Mouse (Mus musculus) B cell, adult 2 months (primary cell): ENCODE data around the gene Atxn1.

ENCODE experiments used
- DNase-seq, 2 experiments: peaks; one replicate each; pipeline ENCODE4 v3.0.0; 2022

The Atxn1 gene

DNA sequence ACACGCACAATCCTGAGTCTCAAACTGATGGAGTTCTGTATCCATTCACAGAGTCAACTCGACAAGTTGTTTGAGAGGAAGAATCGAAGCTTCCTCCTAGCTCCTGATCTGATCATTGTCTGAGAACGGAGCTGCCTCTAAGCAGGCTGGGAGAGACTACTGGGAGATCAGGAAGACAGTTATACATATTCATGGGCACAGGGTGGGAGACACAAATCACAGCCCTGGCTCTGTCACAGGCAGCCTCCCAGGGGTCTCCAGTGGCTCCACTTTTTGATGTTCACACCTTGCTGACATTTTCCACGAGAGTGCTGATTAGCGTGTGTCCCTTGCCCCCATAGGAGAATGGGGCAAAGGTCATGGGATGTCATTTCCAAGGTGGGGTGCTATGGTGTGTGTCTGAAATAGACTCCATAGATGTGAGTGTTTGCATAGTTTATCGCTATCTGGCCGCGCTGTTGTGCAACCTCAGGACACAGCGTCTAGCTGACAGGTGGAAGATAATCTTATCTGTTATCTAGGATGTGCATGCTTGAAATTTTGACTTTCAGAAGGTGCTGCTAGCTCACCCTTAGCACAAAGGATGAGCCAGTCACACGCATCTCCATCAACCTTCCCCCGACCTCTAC is 105.6 kb downstream of the Atxn1 start:
- DNase-seq = no peak

DNA sequence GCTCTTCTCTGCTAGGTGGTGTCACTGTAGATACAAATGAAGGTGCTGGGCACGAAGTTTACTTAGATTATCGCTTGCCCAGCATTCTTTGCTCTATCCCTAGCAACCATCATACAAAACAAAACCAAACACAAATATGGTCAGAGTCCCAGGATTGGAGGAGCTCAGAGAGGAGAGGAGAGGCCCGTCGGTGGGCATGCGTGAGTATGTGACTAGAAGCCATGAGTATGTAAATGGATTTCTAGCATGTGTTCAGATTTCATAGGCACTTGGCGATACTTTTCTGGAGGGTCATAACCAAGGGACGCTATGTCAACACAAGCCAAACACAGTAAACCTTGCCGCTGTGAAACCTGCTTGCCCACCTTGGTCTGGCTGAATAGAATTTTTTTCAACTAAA is 107.4 kb downstream of the Atxn1 start:
- no peak for DNase-seq

DNA sequence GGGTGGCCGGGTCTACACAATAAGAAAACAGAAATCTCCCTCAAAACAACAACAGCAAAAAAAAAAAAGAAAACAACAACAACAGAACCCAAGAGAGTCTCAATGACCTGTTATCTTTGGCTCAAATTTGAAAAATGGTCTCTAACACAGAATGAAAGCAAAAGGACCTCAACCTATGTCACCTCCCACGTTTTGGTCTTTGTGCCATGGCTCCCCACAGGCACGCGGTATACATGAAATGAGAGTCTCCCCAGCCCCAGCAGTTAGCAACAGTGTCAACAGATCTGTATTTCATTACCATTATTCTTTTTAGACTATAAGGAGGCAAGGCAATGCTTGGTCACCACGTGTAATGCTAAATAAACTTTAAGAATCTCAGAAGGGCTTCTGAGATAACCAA is 110.3 kb downstream of the Atxn1 start:
- DNase-seq = no peak

DNA sequence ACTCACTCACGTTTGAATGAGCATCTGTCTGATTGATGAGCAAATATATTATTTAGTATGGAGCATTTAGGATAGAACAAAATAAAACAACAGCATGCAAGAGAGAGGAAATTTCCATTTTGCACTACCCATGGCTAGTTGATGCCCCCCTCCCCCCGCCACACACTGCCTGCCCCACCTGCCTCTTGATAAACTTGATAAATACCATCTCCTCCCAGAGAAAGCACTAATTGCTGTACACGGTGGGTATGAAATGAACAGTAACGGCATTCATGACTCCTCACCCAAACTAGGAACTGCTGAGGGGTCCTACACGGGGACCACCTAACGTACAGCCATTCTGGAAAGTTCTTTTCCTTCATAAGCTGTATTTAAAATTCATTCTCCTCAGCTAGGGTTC is 111.1 kb downstream of the Atxn1 start:
- DNase-seq = no peak

DNA sequence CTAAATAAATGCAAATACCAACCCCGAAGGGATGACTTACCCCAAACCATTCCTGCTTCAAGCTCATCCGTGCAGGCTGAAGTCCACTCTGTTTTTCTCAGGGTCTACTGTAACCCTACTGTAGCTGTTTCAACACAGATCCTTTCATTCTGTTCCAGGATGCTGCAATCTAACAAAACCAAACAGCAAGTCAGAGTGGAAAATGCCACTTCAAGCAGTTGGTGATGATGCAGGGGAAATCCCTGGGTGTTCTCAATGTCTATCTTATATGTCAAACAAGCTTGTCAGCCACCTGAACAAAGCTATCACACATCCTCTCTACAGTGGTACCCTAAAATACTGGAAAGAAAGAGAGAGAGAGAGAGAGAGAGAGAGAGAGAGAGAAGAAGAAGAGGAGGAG is 112.5 kb downstream of the Atxn1 start:
- no peak for DNase-seq

DNA sequence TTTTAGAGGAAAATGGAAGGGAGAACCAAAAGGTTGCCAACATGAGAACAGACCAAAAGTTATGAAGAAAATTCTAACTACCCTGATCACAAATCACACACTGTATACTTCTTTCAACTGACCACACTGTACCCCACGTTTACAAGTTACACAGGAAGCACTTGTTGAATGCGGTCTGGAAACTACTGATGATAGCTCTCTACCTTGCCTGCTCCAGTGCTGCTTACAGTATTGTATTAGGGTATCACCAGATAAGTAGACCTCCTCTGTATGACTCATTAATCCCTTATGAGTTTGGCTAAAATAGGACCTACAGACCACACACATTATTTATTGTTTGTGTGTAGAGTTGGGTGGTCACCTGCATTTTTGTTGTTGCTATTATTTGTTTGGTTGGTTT is 113.1 kb downstream of the Atxn1 start:
- no peak for DNase-seq

DNA sequence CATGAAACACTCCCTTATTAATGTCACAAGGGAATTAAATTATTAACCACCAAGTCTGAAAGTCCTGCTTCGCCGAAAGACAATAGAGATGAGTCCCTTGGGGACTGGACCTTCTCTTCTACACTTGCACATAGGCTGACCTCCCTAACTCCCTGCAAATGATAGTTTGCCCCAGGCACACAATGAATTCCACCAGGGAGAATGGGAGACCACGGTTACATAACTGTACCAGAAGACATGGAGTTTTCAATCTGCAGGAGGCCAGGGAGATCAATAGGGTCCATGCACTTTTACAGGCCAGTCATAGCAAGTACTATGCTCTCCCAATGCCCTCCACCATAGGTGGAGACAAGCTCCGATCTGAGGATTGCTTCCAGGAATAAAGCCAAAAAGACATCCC is 113.7 kb downstream of the Atxn1 start:
- DNase-seq = no peak

DNA sequence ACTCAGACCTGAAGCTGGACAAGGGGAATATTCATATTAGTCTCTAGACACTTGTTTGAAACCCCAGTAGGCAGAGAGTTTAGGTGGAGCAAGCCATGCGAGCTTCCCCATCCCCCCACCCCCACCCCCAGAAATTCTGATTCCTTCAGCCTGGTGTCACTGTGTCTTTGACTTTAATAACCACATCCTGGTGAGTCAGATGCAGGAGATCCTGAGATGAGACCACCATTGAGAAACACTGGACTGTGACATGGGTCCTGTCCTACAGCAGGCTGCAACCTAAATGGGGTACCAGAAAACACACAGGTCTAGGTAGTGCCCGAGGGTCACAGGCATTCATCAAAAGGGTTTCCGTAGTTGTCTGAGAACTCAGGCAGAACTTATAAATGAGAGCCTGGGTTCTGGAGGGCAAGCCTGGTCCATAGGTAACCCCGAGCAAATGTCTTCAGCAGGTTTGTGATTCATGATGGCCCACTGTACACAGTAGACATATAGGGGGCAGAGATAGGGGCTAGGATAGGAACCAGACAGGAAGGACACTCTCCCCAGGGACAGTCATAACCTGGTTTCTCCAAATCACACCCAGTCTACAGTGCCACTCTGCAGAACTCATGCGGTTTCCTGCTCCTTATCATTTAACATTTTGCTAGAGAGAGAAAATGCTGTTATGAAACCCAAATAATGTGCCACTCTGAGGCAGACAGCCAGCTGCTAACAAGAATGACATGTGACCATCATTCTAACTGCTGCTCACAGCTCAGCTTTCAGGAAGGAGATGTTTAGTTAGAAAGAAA is 114.4 kb downstream of the Atxn1 start:
- DNase-seq = peak; percentile 12 to 15

DNA sequence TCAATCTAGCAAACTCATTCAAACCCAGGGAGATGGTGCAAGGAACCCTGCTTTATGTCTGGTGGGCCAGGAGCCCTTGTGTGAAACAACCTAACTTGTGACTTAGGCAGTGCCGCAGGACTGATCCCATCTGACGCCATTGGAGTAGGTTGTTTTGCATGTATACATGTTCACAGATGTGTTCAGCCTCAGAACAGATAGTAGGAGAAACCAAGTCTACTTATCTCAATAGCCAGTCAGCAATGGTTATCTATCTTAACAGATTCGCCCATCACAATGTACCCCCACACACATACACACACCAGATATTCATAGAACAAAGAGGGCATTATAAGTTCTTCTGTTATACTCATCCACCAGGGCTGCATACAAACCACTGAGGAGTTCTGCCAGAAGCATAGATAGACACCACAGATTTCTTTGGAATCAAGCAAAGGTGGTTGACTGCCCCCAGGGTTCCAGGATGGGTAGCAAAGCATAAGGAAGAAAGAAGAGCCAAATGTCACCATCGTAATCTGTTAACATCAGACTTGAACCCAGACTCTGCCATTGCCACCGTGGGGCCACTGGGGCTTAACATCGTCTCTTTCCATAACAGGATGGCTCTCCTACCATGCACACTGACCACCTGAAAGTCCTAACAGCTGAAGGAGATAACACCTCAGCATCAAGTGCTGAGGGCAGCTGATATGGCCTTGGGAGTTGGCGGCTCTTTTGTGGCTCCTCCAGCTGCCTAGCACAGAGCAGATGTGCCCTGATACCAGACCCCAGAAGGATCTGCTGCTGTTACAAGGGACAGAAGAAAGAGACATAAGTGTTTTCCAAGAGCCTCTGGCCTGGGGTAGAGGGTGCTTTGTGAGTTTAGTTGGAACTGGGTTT is 115.4 kb downstream of the Atxn1 start:
- DNase-seq = no peak

DNA sequence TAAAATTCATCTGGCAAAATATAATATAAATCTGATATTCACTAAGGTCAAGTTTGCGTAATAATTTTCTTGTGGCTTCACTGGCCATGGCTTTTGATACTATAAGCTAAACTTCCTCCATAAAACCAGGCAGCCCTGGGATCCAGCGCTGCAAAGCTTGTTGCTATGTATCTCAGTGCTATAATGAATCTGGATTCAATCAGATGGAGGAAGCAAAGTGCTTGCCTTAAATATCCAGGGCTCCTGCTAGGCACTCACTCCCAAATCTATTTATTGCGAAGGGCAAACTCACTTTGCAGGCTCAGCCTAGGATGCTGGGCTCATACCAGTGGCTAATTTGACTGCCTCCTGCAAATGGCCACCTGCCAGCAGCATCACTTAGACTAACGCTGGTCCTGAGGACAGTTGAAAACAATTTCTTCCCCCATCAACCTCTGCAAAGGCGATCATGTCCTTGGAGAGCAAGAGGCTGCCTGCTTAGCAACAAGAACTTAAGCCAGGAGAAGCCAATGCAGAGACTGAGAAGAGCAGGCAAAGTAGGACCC is 122.2 kb downstream of the Atxn1 start:
- no peak for DNase-seq

DNA sequence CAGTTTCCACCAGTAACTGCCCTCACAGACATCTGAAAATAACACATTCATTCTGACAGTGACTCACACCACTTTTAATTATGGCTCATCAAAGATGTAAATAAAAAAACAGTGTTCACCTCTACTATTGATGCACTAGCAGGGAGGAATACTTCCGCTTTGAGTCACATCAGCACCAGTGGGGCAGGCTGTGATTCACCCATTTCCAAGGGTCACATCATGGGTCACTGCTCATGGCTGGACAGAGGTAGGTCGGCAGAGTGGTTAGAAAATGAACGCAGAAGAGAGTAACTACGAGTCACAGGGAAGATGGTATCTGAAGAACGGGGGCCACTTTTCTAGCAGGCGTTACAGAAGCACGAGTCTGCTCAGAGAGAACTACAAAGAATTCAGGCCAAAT is 124.9 kb downstream of the Atxn1 start:
- DNase-seq = no peak

DNA sequence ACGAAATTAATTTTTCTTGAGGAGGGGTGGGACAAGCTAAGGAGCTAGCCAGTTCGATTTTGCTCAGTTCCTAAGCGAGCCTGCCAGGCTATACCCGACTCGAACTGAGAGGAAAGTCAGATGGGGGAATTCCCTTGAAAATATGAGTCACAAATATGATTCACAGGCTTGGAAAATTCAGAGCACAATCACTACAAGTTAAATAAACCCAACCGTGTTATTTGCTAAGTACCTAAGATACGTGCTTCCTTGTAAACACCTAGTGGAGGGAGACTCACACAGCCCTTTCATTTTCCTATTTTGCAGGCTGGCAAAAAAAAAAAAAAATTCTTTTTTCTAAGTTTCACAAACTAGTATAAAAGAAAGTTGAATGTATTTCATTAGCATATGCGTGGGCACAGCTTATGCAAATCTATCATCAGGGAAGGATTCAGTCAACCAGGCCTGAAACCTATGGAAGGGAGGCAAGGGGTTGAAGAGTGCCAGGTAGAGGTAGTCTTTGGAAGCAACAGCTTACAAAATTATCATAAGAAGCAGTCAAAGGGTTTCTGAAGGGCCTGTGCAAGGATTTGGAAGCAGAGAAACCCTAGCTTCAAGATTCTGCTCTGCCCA is 127.1 kb downstream of the Atxn1 start:
- no peak for DNase-seq

DNA sequence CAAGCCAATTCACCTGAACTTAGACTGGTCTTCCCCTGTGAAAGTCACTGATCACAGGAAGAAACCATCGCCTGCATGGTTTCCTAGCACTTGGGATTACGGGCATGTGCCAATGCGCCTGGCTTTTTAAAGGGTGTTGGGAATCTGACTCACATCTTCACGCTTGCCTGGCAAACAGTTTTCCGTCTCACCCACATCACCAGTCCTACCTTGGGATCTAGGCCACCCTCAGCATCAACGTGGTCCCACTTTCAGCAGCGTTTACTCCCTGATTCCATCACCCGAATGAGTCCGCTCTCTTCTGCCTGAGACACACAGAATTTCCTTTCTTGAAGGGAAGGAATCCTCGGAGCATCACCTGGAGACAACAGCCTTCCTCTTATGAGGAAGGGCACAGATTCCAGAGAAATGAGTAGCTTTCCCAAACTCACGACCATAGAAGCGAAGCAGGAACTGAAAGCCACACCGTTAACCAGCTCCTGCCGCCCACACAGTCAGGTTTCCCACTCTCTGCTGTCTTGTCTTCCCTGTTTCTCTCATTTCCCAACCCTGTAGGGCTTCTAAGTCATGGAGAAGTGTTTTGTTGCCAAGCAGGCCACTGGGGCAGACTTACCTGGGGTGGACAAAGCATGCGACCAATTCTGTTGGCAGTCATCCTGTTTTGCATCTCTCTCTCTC is 128.3 kb downstream of the Atxn1 start:
- DNase-seq = no peak

DNA sequence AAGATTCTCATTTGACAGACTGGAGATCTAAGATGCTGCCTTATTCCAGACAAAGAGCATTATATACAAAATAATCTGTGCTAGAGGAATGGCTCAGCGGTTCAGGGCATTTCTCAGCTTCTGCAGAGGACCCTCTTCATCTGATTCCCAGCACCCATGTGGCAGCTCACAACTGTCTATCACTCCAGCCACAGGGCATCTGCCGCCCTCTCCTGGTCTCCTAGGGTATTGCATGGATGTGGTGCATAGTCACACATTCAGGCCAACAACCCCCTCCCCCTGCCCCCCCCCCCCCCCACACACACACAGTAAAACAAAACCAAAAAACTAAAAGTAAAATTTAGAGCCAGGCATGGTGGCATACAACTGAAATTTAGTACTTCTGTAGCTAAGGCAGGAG is 130.5 kb downstream of the Atxn1 start:
- DNase-seq = peak; percentile 36 to 44

DNA sequence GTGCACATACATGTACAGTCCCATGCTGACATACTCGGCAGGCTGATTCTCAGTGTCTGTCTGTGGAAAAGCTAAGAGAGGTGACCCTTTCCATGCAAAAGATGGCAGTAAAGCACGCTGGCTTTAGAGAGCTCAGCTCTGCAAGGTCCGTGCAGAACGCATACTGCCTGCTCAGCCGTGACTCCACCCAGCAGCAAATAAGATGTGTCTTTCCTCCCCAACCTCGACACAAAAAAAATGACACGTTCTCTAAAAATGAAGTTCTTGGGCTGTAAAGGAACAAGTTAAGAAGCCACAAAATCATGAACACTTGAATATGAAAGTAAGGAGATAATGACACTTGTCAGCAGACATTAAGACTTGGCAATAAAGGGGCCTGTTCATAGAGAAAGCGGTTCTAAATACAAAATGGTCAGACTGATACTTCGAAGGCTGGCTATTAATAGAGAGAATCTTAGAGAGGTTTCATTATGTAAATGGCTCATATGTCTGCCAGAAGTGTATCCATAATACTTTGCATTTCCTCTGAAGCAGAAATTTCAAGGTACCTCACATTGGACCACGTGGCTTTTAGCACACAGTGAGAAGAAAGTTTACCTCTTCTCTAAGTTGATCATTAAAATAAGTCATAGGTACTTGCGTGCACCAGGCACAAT is 132.0 kb downstream of the Atxn1 start:
- DNase-seq = no peak

DNA sequence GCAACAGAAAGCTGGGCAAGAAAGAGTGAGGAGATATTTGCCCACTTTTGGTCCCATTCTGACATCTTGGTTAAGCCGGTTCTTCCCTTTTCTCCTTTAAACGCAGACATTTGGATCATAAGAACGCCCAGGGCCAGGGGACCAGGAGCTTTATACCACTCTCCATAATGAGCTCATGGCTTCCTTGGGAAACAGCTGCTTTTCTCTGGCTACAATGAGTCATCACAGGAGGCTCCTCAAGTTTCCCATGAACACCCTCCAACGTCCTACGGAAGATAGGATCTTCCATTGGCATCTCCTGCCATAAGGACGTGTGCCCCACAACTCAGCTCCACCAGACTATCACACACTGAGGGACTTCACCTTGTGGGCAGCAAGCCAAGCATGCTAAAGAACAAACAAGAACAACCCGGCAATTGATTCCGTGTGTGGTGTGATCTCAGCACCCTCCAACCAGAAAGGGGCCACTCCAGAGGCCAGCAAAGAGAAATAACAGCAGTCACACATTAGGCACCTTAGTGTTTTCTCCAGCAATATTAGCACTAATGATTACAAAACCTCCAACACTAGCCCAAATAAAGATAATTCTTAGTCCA is 135.4 kb downstream of the Atxn1 start:
- DNase-seq = no peak

DNA sequence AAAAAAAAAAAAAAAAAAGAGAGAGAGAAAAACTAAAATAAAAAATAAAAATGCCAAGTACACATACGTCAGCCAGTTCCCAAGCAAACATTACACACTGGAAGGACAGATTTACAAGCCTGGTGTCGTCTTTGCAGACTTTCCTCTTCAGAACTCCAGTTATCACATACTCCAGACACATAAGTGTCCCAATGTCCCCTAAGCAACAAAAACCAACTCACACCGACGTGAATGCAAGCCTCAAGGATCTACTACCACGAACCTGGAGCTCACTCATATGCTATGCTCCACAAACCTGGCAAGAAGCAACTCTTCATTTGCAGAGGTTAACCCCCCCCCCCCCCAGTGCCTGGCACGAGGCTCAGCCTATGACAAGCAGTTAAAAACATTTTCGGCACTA is 136.8 kb downstream of the Atxn1 start:
- DNase-seq = no peak

DNA sequence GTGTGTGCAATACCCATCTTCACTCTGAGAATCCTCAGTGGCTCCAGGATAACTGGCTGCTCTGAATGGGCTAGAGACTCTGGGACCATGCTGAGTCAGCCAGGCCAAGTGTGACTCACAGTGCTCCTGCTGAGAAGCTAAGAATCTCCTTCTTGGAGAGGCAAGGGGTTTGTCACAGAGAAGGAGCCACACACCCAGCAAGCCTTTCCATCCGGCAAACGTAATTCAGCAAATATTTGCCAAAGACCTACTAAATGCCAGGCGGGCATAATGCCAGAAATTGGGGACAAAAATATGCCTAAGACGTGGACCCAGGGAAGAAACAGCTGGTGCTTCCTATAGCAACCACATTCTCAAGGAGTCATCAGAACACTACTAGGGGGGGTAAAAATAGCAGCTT is 137.2 kb downstream of the Atxn1 start:
- no peak for DNase-seq

DNA sequence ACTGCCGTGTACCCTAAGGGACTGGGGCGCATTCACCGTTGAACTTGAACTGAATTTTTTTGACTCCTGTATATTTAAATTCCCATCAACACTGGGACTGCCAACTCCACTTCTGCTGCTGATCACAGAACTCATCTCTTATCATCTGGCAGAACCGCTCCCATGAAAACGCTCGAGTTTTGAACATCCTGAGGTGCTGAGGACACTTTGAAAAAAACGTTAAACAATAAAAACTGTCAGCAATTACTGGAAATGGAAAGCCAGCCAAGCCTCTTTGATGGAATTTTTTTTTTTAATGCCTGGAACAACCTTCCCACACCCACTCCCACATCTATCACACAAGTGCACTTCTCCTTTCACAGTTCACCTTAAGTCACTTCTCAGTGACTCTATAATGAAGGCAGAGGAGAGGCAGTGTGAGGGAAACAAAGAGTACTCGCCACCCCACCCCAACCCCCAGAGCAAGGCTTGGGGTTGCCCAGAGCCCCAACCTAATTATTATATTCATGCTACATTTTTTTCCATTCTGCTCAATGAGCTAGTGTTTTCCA is 137.7 kb downstream of the Atxn1 start:
- no peak for DNase-seq

DNA sequence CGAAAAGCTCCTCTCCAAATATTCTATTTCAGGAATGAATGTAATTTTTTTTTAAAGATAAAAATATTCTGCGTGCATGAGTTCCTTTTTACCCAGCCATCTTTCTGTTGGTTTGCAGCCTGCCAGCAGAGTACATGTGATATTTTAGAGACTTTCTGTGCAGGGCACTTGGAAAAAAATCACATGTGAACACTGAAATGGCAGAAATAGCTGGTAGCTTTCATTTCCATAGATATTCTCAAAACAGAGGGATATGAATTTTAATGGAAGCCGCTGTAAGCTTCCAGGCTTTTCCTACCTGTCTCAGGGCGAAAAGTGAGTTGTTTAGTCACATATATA is 142.3 kb downstream of the Atxn1 start:
- no peak for DNase-seq

DNA sequence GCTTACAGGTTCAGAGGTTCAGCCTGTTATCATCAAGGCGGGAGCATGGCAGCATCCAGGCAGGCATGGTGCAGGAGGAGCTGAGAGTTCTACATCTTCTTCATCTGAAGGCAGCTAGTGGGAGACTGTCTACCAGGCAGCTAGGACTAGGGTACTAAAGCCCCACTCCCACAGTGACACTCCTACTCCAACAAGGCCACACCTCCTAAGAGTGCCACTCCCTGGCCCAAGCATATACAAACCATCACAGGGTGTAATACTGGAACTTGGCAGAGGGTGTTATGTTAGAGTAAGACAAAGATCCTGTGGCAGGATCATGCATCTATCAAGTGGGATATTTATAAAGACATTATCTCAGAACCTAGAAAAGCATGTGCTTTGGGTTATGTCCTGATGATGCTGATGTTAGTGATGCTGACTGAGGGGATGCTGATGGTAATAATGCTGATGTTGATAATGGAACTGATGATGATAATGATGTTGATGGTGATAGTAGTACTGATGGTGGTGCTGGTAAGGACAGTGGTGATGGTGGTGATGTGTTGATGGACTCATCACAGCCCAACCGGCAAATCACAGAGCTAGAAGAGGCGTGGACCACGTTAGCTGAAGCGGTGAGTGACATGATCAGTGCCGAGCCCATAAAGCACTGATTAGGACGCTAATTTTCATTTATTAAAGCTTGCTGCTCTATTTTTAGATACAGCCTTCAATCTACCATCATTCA is 142.9 kb downstream of the Atxn1 start:
- DNase-seq = no peak
